Mouse (Mus musculus) limb, embryonic 14.5 days (tissue): Measurements from ENCODE around the gene Fam180a. TPM values are rescaled to one million over a fixed set of nuclear protein-coding genes. Genes with fewer than 3 reads are reported as not detected.

Source experiments
- ATAC-seq: fragments of 200-750 bp; cut with Nextera tagmentation; 2 replicates; pipeline ENCODE4 v1.8.0; 2017; ENCODE audit warnings: low read depth, moderate number of reproducible peaks, moderate TSS enrichment; ENCODE audit not compliant: low FRiP score
- DNase-seq: peaks from one replicate; pipeline ENCODE4 v3.0.0-alpha.2; 2015; ENCODE audit warnings: low spot score
- H3K27ac ChIP-seq: fragments of 300-500 bp; sonication (generic); replicated peaks from 2 replicates; pipeline ENCODE4 v1.5.1; 2014; ENCODE audit warnings: low read depth, mild to moderate bottlenecking, low read length, moderate library complexity, mixed read lengths
- H3K27me3 ChIP-seq: fragments of 300-500 bp; sonication (generic); 2 replicates; pipeline ENCODE4 v1.6.1; 2014; ENCODE audit warnings: low read length, mixed read lengths; ENCODE audit not compliant: control insufficient read depth, insufficient read depth
- H3K36me3 ChIP-seq: fragments of 300-500 bp; sonication (generic); 2 replicates; pipeline ENCODE4 v1.6.1; 2014; ENCODE audit warnings: mild to moderate bottlenecking, low read length, moderate library complexity, mixed read lengths; ENCODE audit not compliant: control insufficient read depth, insufficient read depth
- H3K4me1 ChIP-seq: fragments of 300-500 bp; sonication (generic); 2 replicates; pipeline ENCODE4 v1.6.1; 2014; ENCODE audit warnings: antibody characterized with exemption, low read length, mixed read lengths; ENCODE audit not compliant: control insufficient read depth, insufficient read depth
- H3K4me2 ChIP-seq: fragments of 300-500 bp; sonication (generic); replicated peaks from 2 replicates; pipeline ENCODE4 v1.6.1; 2014; ENCODE audit warnings: low read depth, mild to moderate bottlenecking, low read length, moderate library complexity; ENCODE audit not compliant: severe bottlenecking
- H3K4me3 ChIP-seq: fragments of 300-500 bp; sonication (generic); replicated peaks from 2 replicates; pipeline ENCODE4 v1.5.1; 2014; ENCODE audit warnings: low read length
- H3K9ac ChIP-seq: fragments of 300-500 bp; sonication (generic); 2 replicates; pipeline ENCODE4 v1.6.1; 2014; ENCODE audit warnings: mild to moderate bottlenecking, low read depth, low read length, moderate library complexity; ENCODE audit not compliant: severe bottlenecking
- H3K9me3 ChIP-seq: fragments of 300-500 bp; sonication (generic); 2 replicates; pipeline ENCODE4 v1.6.1; 2016; ENCODE audit warnings: low read length; ENCODE audit not compliant: control insufficient read depth
- POLR2A ChIP-seq: fragments of 200-500 bp; IDR thresholded peaks from 2 replicates; pipeline ENCODE4 v1.8.0; 2012; ENCODE audit warnings: inconsistent platforms, mild to moderate bottlenecking, moderate library complexity, borderline replicate concordance; ENCODE audit not compliant: insufficient read depth, insufficient read length; ENCODE audit errors: extremely low read depth
- WGBS: fragments of 180-500 bp; shearing (Covaris S2); extraction: QIAGEN DNeasy Blood & Tissue Kit; methylation state at CpG from one replicate; pipeline ENCODE4 v1.1.7; 2014; 5-methylcytosine and 5-hydroxymethylcytosine counted together
- polyA plus RNA-seq, 2 experiments: library from polyadenylated mRNA; depleted of rRNA in 1 of 2; stranded (reverse) in 1 of 2; unstranded in 1 of 2; fragments of >200 nt; fragmentation: Nextera tagmentation in 1 of 2; extraction: Ambion mirVana in 1 of 2; gene quantifications; 2 replicates each; pipeline versions ENCODE4 v1.2.1 to v1.2.3; 2012 to 2014

Fam180a gene
- polyA plus RNA-seq, 2 experiments, result 3.5 to 6.0 TPM

- no peaks in the 10 kb centered on the region for H3K9me3 ChIP-seq
- H3K4me1 ChIP-seq, result peaks cover 8% of the 10 kb centered on the region
- no peak overlapping the region for H3K9ac ChIP-seq
- no peaks in the 10 kb centered on the region for H3K36me3 ChIP-seq
- ATAC-seq (no peak), DNase-seq (no peak)
- H3K4me3 ChIP-seq, result no peak overlapping the region
- TF ChIP-seq POLR2A, result no peak
- H3K27ac ChIP-seq, result no peak overlapping the region
- H3K4me2 ChIP-seq, result no peak overlapping the region
- no peaks in the 10 kb centered on the region for H3K27me3 ChIP-seq
- WGBS, result 76% methylated on average over 6 of the region's 6 CpGs
Measured at GRCm38 (mm10) chr6:35319850-35320249, 6.1 kb downstream of the Fam180a start.

DNA sequence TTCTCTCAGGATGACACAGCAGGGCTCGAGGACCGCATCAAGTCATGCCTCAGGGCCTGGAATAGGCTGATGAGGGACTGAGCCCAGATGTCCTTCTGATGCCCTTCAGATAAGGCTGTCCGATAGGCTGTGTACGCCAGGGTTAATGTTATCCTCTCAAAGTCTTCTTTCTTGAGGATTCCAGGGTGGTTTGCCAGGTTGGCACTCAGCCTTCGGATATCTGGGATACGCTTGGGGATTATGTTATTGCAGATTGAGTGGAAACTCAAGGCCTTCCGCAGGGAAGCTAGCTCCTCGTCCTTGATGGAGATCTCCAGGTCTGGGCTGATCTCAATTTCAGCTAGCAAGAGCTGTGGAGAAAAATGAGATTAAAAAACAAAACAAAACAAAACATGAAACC is 12.4 kb downstream of the Fam180a start:
- H3K36me3 ChIP-seq, result no peaks in the 10 kb centered on the region
- WGBS, result 96% methylated on average over 8 of the region's 8 CpGs
- DNase-seq (no peak), ATAC-seq (no peak)
- no peak overlapping the region for H3K27ac ChIP-seq
- no peaks in the 10 kb centered on the region for H3K27me3 ChIP-seq
- TF ChIP-seq POLR2A, result no peak
- no peak overlapping the region for H3K4me2 ChIP-seq
- no peaks in the 10 kb centered on the region for H3K4me1 ChIP-seq
- H3K4me3 ChIP-seq, result no peak overlapping the region
- H3K9me3 ChIP-seq, result no peaks in the 10 kb centered on the region
- H3K9ac ChIP-seq, result no peak overlapping the region

GRCm38 (mm10) chr6:35309406-35309805 is 16.5 kb downstream of the Fam180a start:
- H3K36me3 ChIP-seq, result no peaks in the 10 kb centered on the region
- 53% methylated on average over 7 of the region's 7 CpGs for WGBS
- ATAC-seq, result no peak
- H3K9me3 ChIP-seq, result no peaks in the 10 kb centered on the region
- H3K27ac ChIP-seq, result no peak overlapping the region
- H3K9ac ChIP-seq, result no peak overlapping the region
- no peak for TF ChIP-seq POLR2A
- H3K27me3 ChIP-seq, result no peaks in the 10 kb centered on the region
- H3K4me2 ChIP-seq, result no peak overlapping the region
- DNase-seq, result no peak
- H3K4me1 ChIP-seq, result no peaks in the 10 kb centered on the region
- H3K4me3 ChIP-seq, result no peak overlapping the region

DNA sequence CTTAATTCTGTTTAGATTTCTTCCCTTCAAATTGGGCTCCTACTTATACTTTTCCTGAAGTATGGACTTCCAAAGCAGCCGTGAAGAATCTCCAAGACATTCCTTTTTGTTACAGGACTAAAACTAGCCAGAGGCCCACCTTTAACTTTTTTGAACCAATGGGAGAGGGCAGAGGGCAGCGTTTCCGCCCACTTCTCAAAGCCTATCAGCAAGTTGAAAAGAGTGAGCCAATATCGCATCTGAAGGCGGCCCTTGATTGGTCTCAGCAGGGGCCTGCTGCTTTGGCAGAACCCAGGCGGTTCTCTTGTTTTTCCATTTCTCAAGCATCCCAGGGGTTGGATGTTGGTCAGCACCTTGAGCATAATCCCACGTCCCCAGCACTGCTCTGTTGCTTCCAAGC is 17.9 kb downstream of the Fam180a start, which contains the start of gene Slc13a4:
Slc13a4 (minus strand) TSS at position 95 of the 400 bp plus-strand sequence.
- WGBS, result 28% methylated on average over 7 of the region's 7 CpGs

DNA sequence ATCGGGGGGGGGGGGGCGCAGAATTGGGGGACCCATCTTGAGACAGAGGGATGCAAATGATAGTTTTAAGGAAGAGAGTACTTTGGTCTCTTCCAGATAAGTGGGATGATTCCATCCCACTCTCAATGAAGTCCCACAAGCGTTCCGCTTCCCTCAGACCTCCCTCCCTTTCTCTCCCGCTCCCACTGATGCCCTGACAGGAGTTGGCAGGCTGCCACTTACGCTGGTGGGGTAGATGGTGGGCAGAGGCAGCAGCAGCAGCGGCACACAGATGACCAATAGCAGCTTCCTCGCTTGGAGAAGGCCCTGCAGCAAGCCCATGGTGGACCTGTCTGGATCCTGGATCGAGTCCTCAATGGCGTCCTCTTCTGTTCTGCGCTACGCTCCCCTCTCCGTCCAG is 18.8 kb downstream of the Fam180a start:
- WGBS, result 80% methylated on average over 13 of the region's 13 CpGs
- Histone ChIP-seq H3K4me3 (no peak overlapping the region), H3K9me3 (no peaks in the 10 kb centered on the region), H3K9ac (no peak overlapping the region), H3K27ac (no peak overlapping the region), H3K4me1 (no peaks in the 10 kb centered on the region), H3K36me3 (no peaks in the 10 kb centered on the region), H3K4me2 (no peak overlapping the region), H3K27me3 (no peaks in the 10 kb centered on the region)
- no peak for DNase-seq
- no peak for TF ChIP-seq POLR2A
- ATAC-seq, result no peak

More for the DNA sequence above, 17.9 kb downstream of the Fam180a start, which contains the start of gene Slc13a4:
- Histone ChIP-seq H3K4me1 (no peaks in the 10 kb centered on the region), H3K4me2 (no peak within 1 kb of the TSS), H3K9ac (no peak within 1 kb of the TSS), H3K27ac (no peak within 1 kb of the TSS), H3K36me3 (no peaks in the 10 kb centered on the region), H3K27me3 (no peaks in the 10 kb centered on the region), H3K4me3 (no peak within 1 kb of the TSS), H3K9me3 (no peaks in the 10 kb centered on the region)
- DNase-seq (no peak), ATAC-seq (no peak)
- TF ChIP-seq POLR2A, result no peak
